ENCODE assay signal across 18 mouse cellular contexts in the genomic region with DNA sequence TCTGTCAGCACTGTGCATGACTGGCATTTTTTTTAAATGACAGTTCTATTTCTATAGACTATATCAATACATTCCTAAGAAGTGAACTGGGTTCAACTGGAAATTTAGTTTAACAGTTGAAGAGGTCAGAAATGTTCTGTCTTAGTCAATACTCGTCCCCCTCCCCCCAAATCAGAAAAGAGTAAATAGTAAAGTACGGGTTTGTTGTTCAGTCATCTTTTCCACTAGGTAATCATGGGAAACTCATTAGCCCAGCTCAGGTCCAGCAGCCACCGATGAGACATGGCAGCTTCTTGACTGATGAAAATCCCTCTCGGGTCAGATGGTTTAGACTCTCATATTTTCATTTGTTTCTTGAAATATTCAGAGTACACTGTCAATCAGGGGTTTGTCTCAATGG.
DNase-seq lines count a peak whose midpoint lies in the region; TF ChIP-seq lines count a peak whose summit lies in the region.
"Had no signal": no experiment of that assay in that cellular context is flagged by ENCODE, and none has a peak within 500 bp of the region (broad histone marks: within the 10 kb centered on the region; RNA-seq: fewer than 3 reads in every experiment).

No protein-coding gene starts in this region.

- H3K36me3 ChIP-seq in thymus, adult 2 months (ENCODE audit: control insufficient read depth, insufficient read depth, low read length): no peaks in the 10 kb centered on the region
- H3K36me3 ChIP-seq in CH12.LX (replicated peaks in 1 of 2; ENCODE audit: control insufficient read depth in 1 of 2, insufficient read depth in 1 of 2, low read length in 1 of 2): no peaks in the 10 kb centered on the region
- H3K36me3 ChIP-seq: G1E had no signal

- TF ChIP-seq EP300 in CH12.LX (IDR thresholded peaks at IDR 0.05; ENCODE audit: low read length): peak; percentile 76

- 93% methylated on average over 4 of the region's 4 CpGs for WGBS in thymus, adult 2 months

- no peak for DNase-seq in thymus, adult 2 months
- DNase-seq in thymus, postnatal 10 days (ENCODE audit: low spot score in 2 of 2): no peak
- peak; percentile 37 for DNase-seq in CH12.LX (ENCODE audit: extremely low read depth)
- no peak for DNase-seq in T-cell, adult 2 months (ENCODE audit: low spot score)
- DNase-seq: adrenal gland, adult 2 months; adrenal gland, adult 8-10 months; adrenal gland, postnatal 10 days; adrenal gland, postnatal 14 days; adrenal gland, postnatal 25 days; adrenal gland, postnatal 36 days; B cell, adult 2 months; cerebellum, adult 11 months; cerebellum, adult 11-12 months; cerebellum, adult 18-20 months; cerebellum, adult 2 months; cerebellum, adult 8-10 months had no signal

- TF ChIP-seq CTCF in thymus, adult 2 months (IDR thresholded peaks at IDR 0.05; ENCODE audit: borderline replicate concordance, control insufficient read depth, extremely low read depth, insufficient read depth, low read length, poor library complexity): no peak
- TF ChIP-seq CTCF in CH12.LX (conservative IDR thresholded peaks at IDR 0.05 in 1 of 2, IDR thresholded peaks at IDR 0.05 in 1 of 2; ENCODE audit: low read depth in 2 of 2, low read length in 2 of 2): no peak

- peak overlapping the region; percentile 22; the same call in 1 of the 2 replicates for H3K4me2 ChIP-seq in CH12.LX (ENCODE audit: insufficient read depth, low read depth, poor library complexity, severe bottlenecking)

- H3K27ac ChIP-seq in thymus, adult 2 months (ENCODE audit: control insufficient read depth, insufficient read depth, low read length): peak overlapping the region; percentile 45; the same call in 1 of the 2 replicates
- no peak overlapping the region for H3K27ac ChIP-seq in CH12.LX (ENCODE audit: insufficient read depth, low read depth)

- H3K9me3 ChIP-seq in CH12.LX (replicated peaks; ENCODE audit: low read length): peaks cover 4% of the 10 kb centered on the region

- no peak for TF ChIP-seq POLR2A in thymus, adult 2 months (IDR thresholded peaks at IDR 0.05; ENCODE audit: control insufficient read depth, extremely low read depth, insufficient read depth, low read length, poor library complexity)
- no peak for TF ChIP-seq POLR2A in CH12.LX (IDR thresholded peaks at IDR 0.05; ENCODE audit: low read depth, low read length)

- no peak overlapping the region for H3K9ac ChIP-seq in CH12.LX (ENCODE audit: insufficient read depth, low read depth)

- dilution Hi-C loops in CH12.LX (cut with MboI; ENCODE audit: extremely low pct_ligation_motif_present, extremely low pct_unique_long_range_greater_than_20kb, low sequenced_read_pairs): no loop called here

- in situ Hi-C loops in CH12.LX (cut with MboI; ENCODE audit: low pct_ligation_motif_present, low pct_unique_long_range_greater_than_20kb, low sequenced_read_pairs): no loop called here

- no peak for TF ChIP-seq RAD21 in CH12.LX (IDR thresholded peaks at IDR 0.05; ENCODE audit: low read depth, low read length)

- H3K79me2 ChIP-seq in CH12.LX (replicated peaks; ENCODE audit: control insufficient read depth, extremely low read depth, insufficient read depth, poor library complexity, severe bottlenecking): no peaks in the 10 kb centered on the region

- no peak overlapping the region for H3K4me3 ChIP-seq in thymus, adult 2 months (ENCODE audit: control insufficient read depth, insufficient read depth, low read length)
- no peak overlapping the region for H3K4me3 ChIP-seq in CH12.LX (replicated peaks in 1 of 3; ENCODE audit: low read depth in 2 of 3, low read length in 2 of 3, poor library complexity in 1 of 3)

- peaks cover 19% of the 10 kb centered on the region for H3K4me1 ChIP-seq in thymus, adult 2 months (replicated peaks; ENCODE audit: control insufficient read depth, insufficient read depth, low read length)
- H3K4me1 ChIP-seq in CH12.LX (ENCODE audit: control insufficient read depth in 1 of 2, insufficient read depth in 2 of 2): peaks cover 4 to 36% of the 10 kb centered on the region in 2 experiments

- no peaks in the 10 kb centered on the region for H3K27me3 ChIP-seq in thymus, adult 2 months (ENCODE audit: control insufficient read depth, insufficient read depth, low read length)
- H3K27me3 ChIP-seq in CH12.LX (replicated peaks): no peaks in the 10 kb centered on the region
- H3K27me3 ChIP-seq: Patski had no signal

TF ChIP-seq in CH12.LX, 34 proteins besides CTCF, POLR2A, EP300 and RAD21:
- TF ChIP-seq JUND (conservative IDR thresholded peaks at IDR 0.05; ENCODE audit: low read depth, low read length) (peak; percentile 87), IRF4 (IDR thresholded peaks at IDR 0.05; ENCODE audit: low read depth, low read length) (peak; percentile 28; the same call in 1 of the 2 replicates), ETS1 (conservative IDR thresholded peaks at IDR 0.05; ENCODE audit: low read depth, low read length) (peak; percentile 64), CHD2 (IDR thresholded peaks at IDR 0.05; ENCODE audit: low read length) (0 out of 2 replicates have a peak, but pooled peaks have one; percentile 51), ZMIZ1 (IDR thresholded peaks at IDR 0.05; ENCODE audit: low read depth, low read length) (no peak), JUN (IDR thresholded peaks at IDR 0.05; ENCODE audit: insufficient read depth, low read depth, low read length) (peak; percentile 92), ZNF384 (IDR thresholded peaks at IDR 0.05; ENCODE audit: low read depth, low read length) (no peak)
